Mouse (Mus musculus): ENCODE measurements around the gene Adap2.

- TF ChIP-seq CTCF (IDR thresholded peaks at IDR 0.05; ENCODE audit: insufficient read depth, low read depth, low read length) (no peak), POLR2A (IDR thresholded peaks at IDR 0.05; ENCODE audit: insufficient read depth, low read depth, low read length) (no peak)
Observed at GRCm38 (mm10) chr11:80132050-80132449, 21.9 kb upstream of the Adap2 start.
